Mouse (Mus musculus): ENCODE results near the gene Il34.
"Not testable (repeated sequence)": the region's sequence is repeated elsewhere in the genome, so short reads cannot be mapped to it uniquely, and the experiment has no call there.

The Il34 gene

GRCm38 (mm10) chr8:110810481-110811065 is 4.8 kb upstream of the Il34 start:
- no peak for DNase-seq (ENCODE audit: low read depth)

GRCm38 (mm10) chr8:110809831-110810230 is 4.1 kb upstream of the Il34 start:
- DNase-seq (ENCODE audit: low read depth) = no peak

GRCm38 (mm10) chr8:110808495-110809472 is 3.1 kb upstream of the Il34 start:
- no peak for DNase-seq (ENCODE audit: low read depth)

GRCm38 (mm10) chr8:110806146-110806545 is 422 bp upstream of the Il34 start:
- DNase-seq (ENCODE audit: low read depth) = no peak

- no peak for DNase-seq (ENCODE audit: low read depth)
These were observed 754 bp downstream of the Il34 start for GRCm38 (mm10) chr8:110804825-110805514.

GRCm38 (mm10) chr8:110803856-110804255 is 1.9 kb downstream of the Il34 start:
- no peak for DNase-seq (ENCODE audit: low read depth)

GRCm38 (mm10) chr8:110802988-110803387 is 2.7 kb downstream of the Il34 start:
- DNase-seq (ENCODE audit: low read depth) = no peak

GRCm38 (mm10) chr8:110797086-110797485 is 8.6 kb downstream of the Il34 start:
- no peak for DNase-seq (ENCODE audit: low read depth)

GRCm38 (mm10) chr8:110794363-110794965 is 11.3 kb downstream of the Il34 start:
- DNase-seq (ENCODE audit: low read depth) = no peak

- no peak for DNase-seq (ENCODE audit: low read depth)
These were observed 11.8 kb downstream of the Il34 start for GRCm38 (mm10) chr8:110793936-110794335.

GRCm38 (mm10) chr8:110793511-110793910 is 12.2 kb downstream of the Il34 start:
- DNase-seq (ENCODE audit: low read depth) = no peak

GRCm38 (mm10) chr8:110792574-110793200 is 13.0 kb downstream of the Il34 start:
- DNase-seq (ENCODE audit: low read depth) = no peak

- DNase-seq (ENCODE audit: low read depth) = no peak
These were observed 14.6 kb downstream of the Il34 start for GRCm38 (mm10) chr8:110791164-110791563.

- DNase-seq (ENCODE audit: low read depth) = no peak
These were observed 15.5 kb downstream of the Il34 start for GRCm38 (mm10) chr8:110790270-110790669.

- no peak for DNase-seq (ENCODE audit: low read depth)
These were observed 16.2 kb downstream of the Il34 start for GRCm38 (mm10) chr8:110789571-110789970.

GRCm38 (mm10) chr8:110788981-110789380 is 16.7 kb downstream of the Il34 start:
- DNase-seq (ENCODE audit: low read depth) = no peak

- no peak for DNase-seq (ENCODE audit: low read depth)
These were observed 18.2 kb downstream of the Il34 start for GRCm38 (mm10) chr8:110787411-110787954.

- no peak for DNase-seq (ENCODE audit: low read depth)
These were observed 18.8 kb downstream of the Il34 start for GRCm38 (mm10) chr8:110786934-110787333.

GRCm38 (mm10) chr8:110786501-110786900 is 19.2 kb downstream of the Il34 start:
- not testable (repeated sequence) for DNase-seq (ENCODE audit: low read depth)

GRCm38 (mm10) chr8:110785366-110785765 is 20.4 kb downstream of the Il34 start:
- DNase-seq (ENCODE audit: low read depth) = no peak

- DNase-seq (ENCODE audit: low read depth) = no peak
These were observed 25.6 kb downstream of the Il34 start for GRCm38 (mm10) chr8:110779924-110780718.
